Mouse (Mus musculus): ENCODE measurements around the gene Epc2.

GRCm38 (mm10) chr2:49450467-49450866, 819 bp upstream of the Epc2 start:
- TF ChIP-seq GATA1 (IDR thresholded peaks at IDR 0.05; ENCODE audit: borderline replicate concordance, low read length) (no peak), FLI1 (IDR thresholded peaks at IDR 0.05; ENCODE audit: low read length) (no peak)

All from megakaryocyte, embryonic 14.5 days (primary cell).